Mouse (Mus musculus) E14TG2a.4 (cell line): ENCODE measurements around the gene Adgrl2.

Experiments used
- H3K27me3 ChIP-seq: 2 replicates; pipeline ENCODE4 v1.6.1; 2014; ENCODE audit warnings: low read length, control low read depth; ENCODE audit not compliant: insufficient read depth
- H3K36me3 ChIP-seq: 2 replicates; pipeline ENCODE4 v1.6.1; 2014; ENCODE audit warnings: low read length, control low read depth; ENCODE audit not compliant: insufficient read depth
- H3K4me1 ChIP-seq: replicated peaks from 2 replicates; pipeline ENCODE4 v1.6.1; 2014; ENCODE audit warnings: low read depth, low read length, control low read depth
- H3K4me3 ChIP-seq: replicated peaks from 2 replicates; pipeline ENCODE4 v1.5.1; 2014; ENCODE audit warnings: mild to moderate bottlenecking, low read length
- H3K9me3 ChIP-seq: 2 replicates; pipeline ENCODE4 v1.6.1; 2014; ENCODE audit warnings: low read length, control low read depth
- CTCF ChIP-seq: conservative IDR thresholded peaks from 2 replicates; pipeline ENCODE4 v1.5.1; 2014; ENCODE audit warnings: low read length
- NANOG ChIP-seq: IDR thresholded peaks from 2 replicates; pipeline ENCODE4 v1.6.1; 2014; ENCODE audit warnings: borderline replicate concordance, low read length, mixed read lengths
- POU5F1 ChIP-seq: IDR thresholded peaks from 2 replicates; pipeline ENCODE4 v1.6.1; 2014; ENCODE audit warnings: low read length, borderline replicate concordance

Gene Adgrl2

DNA sequence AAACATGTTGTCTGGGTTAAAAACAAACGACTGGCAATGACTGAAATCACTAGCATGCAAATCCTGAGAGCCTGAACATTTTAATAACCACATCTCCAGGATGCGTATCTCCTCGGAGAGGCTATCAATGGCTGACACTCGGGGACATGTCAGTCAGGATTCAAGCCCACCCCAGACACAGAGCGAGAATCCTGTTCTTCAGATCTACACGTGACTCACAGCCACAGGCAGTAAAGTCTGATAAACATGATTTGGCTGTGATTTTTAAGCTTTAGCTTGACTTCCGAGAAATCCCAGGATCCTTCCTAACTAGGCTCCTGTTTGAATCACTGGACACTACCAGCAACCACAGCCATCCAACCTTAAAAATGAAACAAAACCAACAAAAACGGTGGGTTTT, 44.8 kb downstream of the Adgrl2 start:
- H3K4me1 ChIP-seq = 0 out of 2 replicates have a peak, but pooled peaks cover 6% of the 10 kb centered on the region
- TF ChIP-seq NANOG (no peak), POU5F1 (no peak), CTCF (no peak)
- H3K36me3 ChIP-seq = no peaks in the 10 kb centered on the region
- peaks cover 7% of the 10 kb centered on the region for H3K9me3 ChIP-seq
- no peaks in the 10 kb centered on the region for H3K27me3 ChIP-seq
- no peak overlapping the region for H3K4me3 ChIP-seq

GRCm38 (mm10) chr3:148939457-148939856, 50.9 kb downstream of the Adgrl2 start:
- Histone ChIP-seq H3K9me3 (no peaks in the 10 kb centered on the region), H3K27me3 (no peaks in the 10 kb centered on the region), H3K36me3 (no peaks in the 10 kb centered on the region), H3K4me3 (no peak overlapping the region), H3K4me1 (0 out of 2 replicates have a peak, but pooled peaks cover 6% of the 10 kb centered on the region)
- no peak for TF ChIP-seq NANOG

DNA sequence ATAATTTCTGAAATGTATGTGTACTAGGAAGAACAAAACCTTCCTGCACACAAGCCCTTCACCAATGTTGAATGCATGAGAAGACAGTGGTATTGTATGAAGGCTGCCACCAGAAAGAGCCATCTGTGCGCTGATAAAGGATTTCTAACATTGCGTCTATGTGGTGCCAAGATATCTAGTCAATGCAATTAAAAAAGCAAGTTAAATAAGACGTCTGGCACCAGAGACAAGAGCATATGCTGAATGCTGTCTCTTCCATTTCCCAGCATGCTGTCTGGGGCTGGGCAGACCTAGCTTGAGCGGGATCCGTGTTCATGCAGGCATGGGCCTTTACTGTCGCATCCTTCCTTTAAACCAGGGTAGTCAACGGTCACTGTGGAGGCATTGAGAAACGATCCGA, 55.3 kb downstream of the Adgrl2 start:
- Histone ChIP-seq H3K27me3 (no peaks in the 10 kb centered on the region), H3K9me3 (no peaks in the 10 kb centered on the region), H3K4me1 (no peaks in the 10 kb centered on the region), H3K4me3 (no peak overlapping the region), H3K36me3 (no peaks in the 10 kb centered on the region)
- TF ChIP-seq NANOG (no peak), CTCF (no peak), POU5F1 (no peak)

DNA sequence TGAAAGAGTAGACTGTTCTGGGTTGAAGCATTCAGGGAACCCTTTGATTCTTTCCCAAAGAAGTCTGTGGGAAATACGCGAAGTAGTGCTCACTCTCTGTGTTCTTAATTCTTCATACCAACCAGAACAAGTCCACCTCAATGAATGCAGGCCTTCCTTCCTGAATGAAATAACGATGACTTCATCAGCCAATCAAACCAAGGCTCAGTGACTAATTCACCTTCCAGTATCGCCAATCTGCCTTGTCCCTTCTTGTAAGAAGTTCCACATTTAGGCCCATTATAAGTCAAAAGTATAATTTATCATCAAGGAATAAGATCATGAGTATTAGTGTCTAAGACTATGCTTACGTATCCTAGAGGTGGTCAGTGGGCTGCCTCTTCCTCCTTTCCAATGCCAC, 56.1 kb downstream of the Adgrl2 start:
- TF ChIP-seq POU5F1 (no peak), NANOG (no peak), CTCF (no peak)
- Histone ChIP-seq H3K4me1 (no peaks in the 10 kb centered on the region), H3K9me3 (no peaks in the 10 kb centered on the region), H3K27me3 (no peaks in the 10 kb centered on the region), H3K36me3 (no peaks in the 10 kb centered on the region), H3K4me3 (no peak overlapping the region)

DNA sequence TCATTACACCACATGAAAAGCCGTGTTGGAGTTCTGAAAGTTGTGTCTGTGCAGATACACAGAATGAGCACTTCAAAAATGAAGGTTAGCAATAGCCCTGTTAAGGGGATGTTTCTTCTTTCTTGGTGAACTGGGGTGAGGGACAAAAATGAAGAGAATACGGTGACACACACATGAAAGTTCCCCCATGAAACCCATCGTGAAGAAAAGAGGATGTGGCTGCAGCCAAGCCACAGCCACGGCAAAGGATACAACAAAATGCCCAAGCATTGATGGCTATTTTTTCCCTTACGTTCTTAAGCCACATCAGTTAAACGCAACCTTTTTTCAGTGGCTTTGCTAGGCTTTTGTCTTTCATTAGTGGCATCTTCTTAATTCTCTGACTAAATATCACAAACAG, 57.2 kb downstream of the Adgrl2 start:
- Histone ChIP-seq H3K4me3 (no peak overlapping the region), H3K4me1 (no peaks in the 10 kb centered on the region), H3K27me3 (no peaks in the 10 kb centered on the region), H3K9me3 (no peaks in the 10 kb centered on the region), H3K36me3 (no peaks in the 10 kb centered on the region)
- TF ChIP-seq POU5F1 (no peak), NANOG (no peak), CTCF (no peak)

DNA sequence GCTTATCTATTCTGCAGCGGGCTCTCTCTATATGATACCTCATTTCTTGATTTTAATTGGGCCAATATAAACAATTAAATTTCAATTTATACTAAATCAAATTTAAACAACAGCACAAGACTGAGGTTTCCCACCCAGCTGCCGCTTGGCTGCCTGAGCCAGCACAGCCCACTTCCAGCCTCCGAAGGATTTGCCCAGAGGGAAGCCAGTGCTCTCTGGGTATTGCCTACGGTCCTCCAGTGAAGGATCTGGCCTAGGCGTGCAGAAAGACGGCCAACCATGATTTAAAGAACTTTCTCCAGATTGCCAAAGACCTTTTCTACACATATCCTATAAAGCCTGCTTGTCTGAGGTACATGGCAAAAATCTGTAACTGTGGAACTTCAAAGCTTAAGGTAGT, 59.4 kb downstream of the Adgrl2 start:
- no peaks in the 10 kb centered on the region for H3K9me3 ChIP-seq
- no peak overlapping the region for H3K4me3 ChIP-seq
- no peaks in the 10 kb centered on the region for H3K27me3 ChIP-seq
- H3K36me3 ChIP-seq = no peaks in the 10 kb centered on the region
- no peaks in the 10 kb centered on the region for H3K4me1 ChIP-seq
- no peak for TF ChIP-seq POU5F1
- TF ChIP-seq CTCF = no peak
- no peak for TF ChIP-seq NANOG

DNA sequence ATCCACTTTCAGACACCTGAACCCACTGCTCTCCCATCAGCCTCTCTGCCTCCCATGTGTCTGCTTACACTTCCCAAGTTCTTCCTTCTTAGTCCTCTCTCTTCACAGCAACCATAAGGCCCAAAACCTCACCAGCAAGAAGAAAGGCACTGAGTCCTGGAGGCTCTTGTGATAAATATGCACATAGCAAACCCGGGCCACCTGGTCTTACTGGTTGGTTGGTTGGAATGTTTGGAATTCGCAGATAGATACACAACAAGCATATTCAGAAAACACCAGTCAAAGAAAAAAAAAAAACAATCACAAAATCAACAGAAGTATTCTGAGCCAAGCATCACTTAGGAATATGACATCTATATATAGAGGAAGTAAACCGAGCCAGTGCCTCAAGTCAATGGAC, 64.0 kb downstream of the Adgrl2 start:
- no peak for TF ChIP-seq NANOG
- no peak for TF ChIP-seq POU5F1
- no peak for TF ChIP-seq CTCF
- no peaks in the 10 kb centered on the region for H3K27me3 ChIP-seq
- H3K4me1 ChIP-seq = peaks cover 8% of the 10 kb centered on the region; the same call in 1 of the 2 replicates
- no peaks in the 10 kb centered on the region for H3K9me3 ChIP-seq
- no peaks in the 10 kb centered on the region for H3K36me3 ChIP-seq
- no peak overlapping the region for H3K4me3 ChIP-seq

DNA sequence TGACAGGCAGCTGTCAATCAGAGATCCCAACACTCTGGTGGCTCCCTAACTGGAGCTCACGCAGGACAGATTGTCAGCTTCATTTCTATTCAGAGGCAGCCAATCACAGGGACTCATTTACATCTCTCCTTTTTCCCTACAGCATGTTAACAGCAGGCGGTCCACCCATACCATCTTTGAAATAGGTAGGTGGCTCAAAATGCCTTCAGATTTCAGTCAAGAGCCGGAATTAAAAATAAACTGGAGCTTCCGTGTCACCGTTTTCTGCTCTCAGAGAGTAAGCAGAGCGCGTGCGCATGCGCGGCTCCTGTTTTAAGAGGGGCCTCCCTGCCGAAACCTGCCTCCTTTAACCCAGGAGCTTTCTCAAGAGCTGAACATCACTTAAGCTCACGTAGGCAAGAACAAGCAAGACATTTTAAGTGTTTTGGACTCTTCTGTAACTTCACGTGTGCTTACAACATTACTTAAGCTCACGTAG, 67.7 kb downstream of the Adgrl2 start:
- H3K4me3 ChIP-seq = peak overlapping the region; percentile 57
- TF ChIP-seq POU5F1 = no peak
- TF ChIP-seq NANOG = no peak
- no peak for TF ChIP-seq CTCF
- no peaks in the 10 kb centered on the region for H3K36me3 ChIP-seq
- H3K9me3 ChIP-seq = no peaks in the 10 kb centered on the region
- H3K4me1 ChIP-seq = peaks cover 8% of the 10 kb centered on the region; the same call in 1 of the 2 replicates
- no peaks in the 10 kb centered on the region for H3K27me3 ChIP-seq

- H3K4me3 ChIP-seq = peak overlapping the region; percentile 57
- peaks cover 8% of the 10 kb centered on the region; the same call in 1 of the 2 replicates for H3K4me1 ChIP-seq
- H3K36me3 ChIP-seq = no peaks in the 10 kb centered on the region
- no peaks in the 10 kb centered on the region for H3K27me3 ChIP-seq
- no peak for TF ChIP-seq CTCF
- TF ChIP-seq NANOG = no peak
- TF ChIP-seq POU5F1 = no peak
- no peaks in the 10 kb centered on the region for H3K9me3 ChIP-seq
These were observed 68.3 kb downstream of the Adgrl2 start for GRCm38 (mm10) chr3:148921966-148922587.
